Mouse (Mus musculus): ENCODE results near the gene March4. TPM values are rescaled to one million over a fixed set of nuclear protein-coding genes. Genes with fewer than 3 reads are reported as not detected.
A peak's percentile ranks its signal among the peaks of the same experiment; 100 is the strongest.

The March4 gene
- 0.05 TPM in 1 of 2 replicates, not detected in the other for total RNA-seq (2012; rRNA removed)

- H3K9me3 ChIP-seq (ENCODE audit: control insufficient read depth, insufficient read depth, low read depth, low read length): no peaks in the 10 kb centered on the region
- in situ Hi-C loops (cut with MboI; ENCODE audit: low sequenced_read_pairs in 2 of 2, unreplicated experiment in 2 of 2): no loop called here
- H3K36me3 ChIP-seq (ENCODE audit: control insufficient read depth, insufficient read depth, low read length, poor library complexity, severe bottlenecking): no peaks in the 10 kb centered on the region
- H3K27ac ChIP-seq (ENCODE audit: insufficient read depth, low read depth, low read length, poor library complexity, severe bottlenecking): no peak within 1 kb of the TSS
- peaks cover 0 to 6% of the 10 kb centered on the region in 2 experiments; a peak in 1 of 4 replicates for H3K4me1 ChIP-seq (ENCODE audit: control insufficient read depth in 2 of 2, insufficient read depth in 2 of 2, low read length in 2 of 2, poor library complexity in 1 of 2)
- no peak within 1 kb of the TSS for H3K9ac ChIP-seq (ENCODE audit: insufficient read depth, low read depth, low read length, poor library complexity, severe bottlenecking)
- no peak for TF ChIP-seq HCFC1 (IDR thresholded peaks at IDR 0.05; ENCODE audit: borderline replicate concordance, insufficient read depth, low read length)
- TF ChIP-seq ZNF384 (IDR thresholded peaks at IDR 0.05; ENCODE audit: low read depth, low read length): no peak
- no peak for TF ChIP-seq ZC3H11A (IDR thresholded peaks at IDR 0.05; ENCODE audit: borderline replicate concordance, low read depth, low read length)
- no peak for TF ChIP-seq MAFK (IDR thresholded peaks at IDR 0.05; ENCODE audit: insufficient read depth, low read depth, low read length)
- no peak for TF ChIP-seq CHD2 (IDR thresholded peaks at IDR 0.05; ENCODE audit: low read depth, low read length)
- H3K4me3 ChIP-seq (ENCODE audit: insufficient read depth in 1 of 2, low read depth in 1 of 2, low read length in 2 of 2, poor library complexity in 1 of 2, severe bottlenecking in 1 of 2): peak within 1 kb of the TSS; percentile 44 to 55
- peak; percentile 65 for DNase-seq (ENCODE audit: low read depth, low spot score)
These were observed at the start of gene March4 for GRCm38 (mm10) chr1:72536611-72537351. Gene March4 (minus strand): TSS chr1:72536930.

DNA sequence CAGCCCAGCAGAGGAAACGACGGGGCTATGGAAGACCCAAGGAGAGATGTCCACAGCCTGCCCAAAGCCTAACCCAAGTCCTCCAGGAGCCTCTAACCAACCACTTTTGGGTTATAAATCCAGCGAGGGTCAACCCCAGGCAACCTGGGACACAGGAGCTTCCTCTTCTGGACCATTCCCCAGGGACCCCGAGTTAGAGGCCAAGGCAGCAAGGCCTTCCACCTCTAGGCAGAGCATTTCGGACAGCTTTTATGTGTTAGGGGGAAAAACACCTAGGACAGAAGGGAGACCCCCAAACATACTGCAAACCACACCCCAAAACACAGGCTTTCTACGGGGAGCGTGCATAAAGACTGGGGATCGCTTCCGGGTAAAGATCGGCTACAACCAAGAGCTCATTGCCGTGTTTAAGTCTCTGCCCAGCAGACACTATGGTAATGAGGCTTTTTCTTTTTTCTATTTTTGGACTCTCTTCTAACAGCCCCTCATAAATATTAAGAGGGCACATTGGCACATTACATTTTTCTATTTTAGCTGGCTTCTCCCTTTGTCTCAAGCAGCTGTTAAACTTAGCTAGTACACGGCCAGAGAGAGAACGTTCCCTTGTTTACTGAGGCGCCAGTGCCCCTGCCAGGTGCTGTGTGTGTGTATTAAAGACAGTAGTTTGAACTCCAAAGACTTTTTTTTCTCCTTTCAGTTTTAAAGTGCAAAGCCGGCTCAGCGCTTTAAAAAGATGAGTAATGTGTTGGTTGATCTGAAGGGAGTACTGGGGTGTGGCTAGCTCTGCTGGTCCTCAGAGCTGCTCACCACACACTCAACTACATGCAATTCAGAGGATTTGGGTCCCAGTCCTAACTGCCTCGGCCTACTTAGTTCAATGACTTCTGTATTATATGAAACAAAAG is 49.5 kb upstream of the March4 start:
- no peak for DNase-seq (ENCODE audit: low read depth, low spot score)
- peaks cover 0 to 3% of the 10 kb centered on the region in 2 experiments; a peak in 2 of 4 replicates for H3K4me1 ChIP-seq (ENCODE audit: control insufficient read depth in 2 of 2, insufficient read depth in 2 of 2, low read length in 2 of 2, poor library complexity in 1 of 2)
- no peak overlapping the region for H3K4me3 ChIP-seq (ENCODE audit: insufficient read depth in 1 of 2, low read depth in 1 of 2, low read length in 2 of 2, poor library complexity in 1 of 2, severe bottlenecking in 1 of 2)
- H3K9me3 ChIP-seq (ENCODE audit: control insufficient read depth, insufficient read depth, low read depth, low read length): no peaks in the 10 kb centered on the region
- in situ Hi-C loops (cut with MboI; ENCODE audit: low sequenced_read_pairs in 2 of 2, unreplicated experiment in 2 of 2): no loop called here
- H3K36me3 ChIP-seq (ENCODE audit: control insufficient read depth, insufficient read depth, low read length, poor library complexity, severe bottlenecking): peaks cover 21% of the 10 kb centered on the region
- H3K27ac ChIP-seq (ENCODE audit: insufficient read depth, low read depth, low read length, poor library complexity, severe bottlenecking): no peak overlapping the region
- no peak overlapping the region for H3K9ac ChIP-seq (ENCODE audit: insufficient read depth, low read depth, low read length, poor library complexity, severe bottlenecking)
- TF ChIP-seq HCFC1 (IDR thresholded peaks at IDR 0.05; ENCODE audit: borderline replicate concordance, insufficient read depth, low read length) (no peak), MAFK (IDR thresholded peaks at IDR 0.05; ENCODE audit: insufficient read depth, low read depth, low read length) (no peak), ZNF384 (IDR thresholded peaks at IDR 0.05; ENCODE audit: low read depth, low read length) (no peak), CHD2 (IDR thresholded peaks at IDR 0.05; ENCODE audit: low read depth, low read length) (no peak), ZC3H11A (IDR thresholded peaks at IDR 0.05; ENCODE audit: borderline replicate concordance, low read depth, low read length) (no peak)

GRCm38 (mm10) chr1:72583906-72584305 is 47.2 kb upstream of the March4 start:
- DNase-seq (ENCODE audit: low read depth, low spot score): no peak
- TF ChIP-seq CHD2 (IDR thresholded peaks at IDR 0.05; ENCODE audit: low read depth, low read length) (no peak), ZNF384 (IDR thresholded peaks at IDR 0.05; ENCODE audit: low read depth, low read length) (no peak), ZC3H11A (IDR thresholded peaks at IDR 0.05; ENCODE audit: borderline replicate concordance, low read depth, low read length) (no peak), HCFC1 (IDR thresholded peaks at IDR 0.05; ENCODE audit: borderline replicate concordance, insufficient read depth, low read length) (no peak), MAFK (IDR thresholded peaks at IDR 0.05; ENCODE audit: insufficient read depth, low read depth, low read length) (no peak)
- H3K4me1 ChIP-seq (ENCODE audit: control insufficient read depth in 2 of 2, insufficient read depth in 2 of 2, low read length in 2 of 2, poor library complexity in 1 of 2): peaks cover 0 to 3% of the 10 kb centered on the region in 2 experiments; a peak in 2 of 4 replicates
- no peak overlapping the region for H3K27ac ChIP-seq (ENCODE audit: insufficient read depth, low read depth, low read length, poor library complexity, severe bottlenecking)
- peak overlapping the region; percentile 94; the same call in 1 of the 2 replicates for H3K9ac ChIP-seq (ENCODE audit: insufficient read depth, low read depth, low read length, poor library complexity, severe bottlenecking)
- in situ Hi-C loops (cut with MboI; ENCODE audit: low sequenced_read_pairs in 2 of 2, unreplicated experiment in 2 of 2): no loop called here
- H3K36me3 ChIP-seq (ENCODE audit: control insufficient read depth, insufficient read depth, low read length, poor library complexity, severe bottlenecking): peaks cover 12% of the 10 kb centered on the region
- peak overlapping the region; percentile 94 to 98; a peak in 3 of 4 replicates for H3K4me3 ChIP-seq (ENCODE audit: insufficient read depth in 1 of 2, low read depth in 1 of 2, low read length in 2 of 2, poor library complexity in 1 of 2, severe bottlenecking in 1 of 2)
- H3K9me3 ChIP-seq (ENCODE audit: control insufficient read depth, insufficient read depth, low read depth, low read length): no peaks in the 10 kb centered on the region

- Histone ChIP-seq H3K4me3 (ENCODE audit: insufficient read depth in 1 of 2, low read depth in 1 of 2, low read length in 2 of 2, poor library complexity in 1 of 2, severe bottlenecking in 1 of 2) (peak within 1 kb of the TSS; percentile 94 to 98), H3K36me3 (ENCODE audit: control insufficient read depth, insufficient read depth, low read length, poor library complexity, severe bottlenecking) (peaks cover 12% of the 10 kb centered on the region), H3K27ac (ENCODE audit: insufficient read depth, low read depth, low read length, poor library complexity, severe bottlenecking) (peak within 1 kb of the TSS; percentile 68), H3K9me3 (ENCODE audit: control insufficient read depth, insufficient read depth, low read depth, low read length) (no peaks in the 10 kb centered on the region), H3K4me1 (ENCODE audit: control insufficient read depth in 2 of 2, insufficient read depth in 2 of 2, low read length in 2 of 2, poor library complexity in 1 of 2) (peaks cover 2 to 6% of the 10 kb centered on the region in 2 experiments; a peak in 2 of 4 replicates), H3K9ac (ENCODE audit: insufficient read depth, low read depth, low read length, poor library complexity, severe bottlenecking) (peak within 1 kb of the TSS; percentile 94)
- TF ChIP-seq CHD2 (IDR thresholded peaks at IDR 0.05; ENCODE audit: low read depth, low read length): peak; percentile 70; the same call in 1 of the 2 replicates
- TF ChIP-seq ZC3H11A (IDR thresholded peaks at IDR 0.05; ENCODE audit: borderline replicate concordance, low read depth, low read length): no peak
- no peak for TF ChIP-seq MAFK (IDR thresholded peaks at IDR 0.05; ENCODE audit: insufficient read depth, low read depth, low read length)
- peak; percentile 100 for TF ChIP-seq HCFC1 (IDR thresholded peaks at IDR 0.05; ENCODE audit: borderline replicate concordance, insufficient read depth, low read length)
- TF ChIP-seq ZNF384 (IDR thresholded peaks at IDR 0.05; ENCODE audit: low read depth, low read length): no peak
- DNase-seq (ENCODE audit: low read depth, low spot score): peak; percentile 93
- in situ Hi-C loops (cut with MboI; ENCODE audit: low sequenced_read_pairs in 2 of 2, unreplicated experiment in 2 of 2): no loop called here
These were observed 46.4 kb upstream of the March4 start, which contains the start of gene Smarcal1 for GRCm38 (mm10) chr1:72582947-72583731. Gene Smarcal1 (plus strand): TSS chr1:72583251.
